Mouse (Mus musculus) lung, embryonic 14.5 days (tissue): Measurements from ENCODE around the gene Csnk2a1. TPM values are rescaled to one million over a fixed set of nuclear protein-coding genes. Genes with fewer than 3 reads are reported as not detected.

Experiments
- ATAC-seq: fragments of 200-750 bp; cut with Nextera tagmentation; 2 replicates; pipeline ENCODE4 v1.8.0; 2017; ENCODE audit warnings: mild to moderate bottlenecking, moderate TSS enrichment, moderate library complexity; ENCODE audit not compliant: insufficient read depth
- DNase-seq: peaks from one replicate; pipeline ENCODE4 v3.0.0-alpha.2; 2015
- H3K27ac ChIP-seq: fragments of 300-500 bp; sonication (generic); 2 replicates; pipeline ENCODE4 v1.5.1; 2014; ENCODE audit warnings: low read depth, mild to moderate bottlenecking, moderate library complexity
- H3K27me3 ChIP-seq: fragments of 300-500 bp; sonication (generic); 2 replicates; pipeline ENCODE4 v1.6.1; 2014; ENCODE audit warnings: low read length, control low read depth; ENCODE audit not compliant: insufficient read depth
- H3K36me3 ChIP-seq: fragments of 300-500 bp; sonication (generic); 2 replicates; pipeline ENCODE4 v1.6.1; 2014; ENCODE audit warnings: control low read depth; ENCODE audit not compliant: insufficient read depth
- H3K4me1 ChIP-seq: fragments of 300-500 bp; sonication (generic); 2 replicates; pipeline ENCODE4 v1.6.1; 2014; ENCODE audit warnings: antibody characterized with exemption, control low read depth; ENCODE audit not compliant: insufficient read depth
- H3K4me2 ChIP-seq: fragments of 300-500 bp; sonication (generic); 2 replicates; pipeline ENCODE4 v1.6.1; 2014; ENCODE audit warnings: mild to moderate bottlenecking
- H3K4me3 ChIP-seq: fragments of 300-500 bp; sonication (generic); 2 replicates; pipeline ENCODE4 v1.5.1; 2014; ENCODE audit warnings: low read depth, low read length
- H3K9ac ChIP-seq: fragments of 300-500 bp; sonication (generic); 2 replicates; pipeline ENCODE4 v1.6.1; 2014
- H3K9me3 ChIP-seq: fragments of 300-500 bp; sonication (generic); 2 replicates; pipeline ENCODE4 v1.6.1; 2016; ENCODE audit warnings: low read depth, low read length, control low read depth
- CTCF ChIP-seq: IDR thresholded peaks from 2 replicates; pipeline ENCODE4 v1.5.1; 2016; ENCODE audit warnings: antibody characterized with exemption, low read depth
- WGBS: fragments of 180-500 bp; shearing (Covaris S2); extraction: QIAGEN DNeasy Blood & Tissue Kit; methylation state at CpG from one replicate; pipeline ENCODE4 v1.1.7; 2014; 5-methylcytosine and 5-hydroxymethylcytosine counted together
- polyA plus RNA-seq: library from polyadenylated mRNA; unstranded; fragments of >200 nt; fragmentation: Nextera tagmentation; extraction: Ambion mirVana; gene quantifications from 2 replicates; pipeline ENCODE4 v1.2.1, GENCODE M21; 2014

Gene Csnk2a1
- 97.1 and 98.2 TPM in 2 replicates for polyA plus RNA-seq

- peak within 1 kb of the TSS; percentile 99 for H3K27ac ChIP-seq
- WGBS = 0% methylated on average over 55 of the region's 58 CpGs
- ATAC-seq = peak; percentile 96
- peak within 1 kb of the TSS; percentile 96 for H3K9ac ChIP-seq
- H3K4me3 ChIP-seq = peak within 1 kb of the TSS; percentile 83
- peak; percentile 96 for DNase-seq
- peak within 1 kb of the TSS; percentile 78 for H3K4me2 ChIP-seq
- H3K36me3 ChIP-seq = no peaks in the 10 kb centered on the region
- TF ChIP-seq CTCF = no peak
- no peaks in the 10 kb centered on the region for H3K27me3 ChIP-seq
- H3K9me3 ChIP-seq = no peaks in the 10 kb centered on the region
- H3K4me1 ChIP-seq = no peaks in the 10 kb centered on the region
Observed at GRCm38 (mm10) chr2:152226248-152227050, at the start of gene Csnk2a1. Gene Csnk2a1, plus strand, starts transcription at chr2:152226839.

- 20% methylated on average over 24 of the region's 24 CpGs for WGBS
- H3K27ac ChIP-seq = peak overlapping the region; percentile 36; the same call in 1 of the 2 replicates
- ATAC-seq = peak; percentile 40; the same call in 1 of the 2 replicates
- H3K4me3 ChIP-seq = no peak overlapping the region
- H3K9ac ChIP-seq = no peak overlapping the region
- no peaks in the 10 kb centered on the region for H3K4me1 ChIP-seq
- no peak for TF ChIP-seq CTCF
- H3K27me3 ChIP-seq = no peaks in the 10 kb centered on the region; the same call in 1 of the 2 replicates
- peak overlapping the region; percentile 37 for H3K4me2 ChIP-seq
- no peaks in the 10 kb centered on the region for H3K9me3 ChIP-seq
- peak; percentile 67 for DNase-seq
- H3K36me3 ChIP-seq = no peaks in the 10 kb centered on the region
Observed at GRCm38 (mm10) chr2:152177162-152177805, 49.4 kb upstream of the Csnk2a1 start.

- no peak overlapping the region for H3K4me2 ChIP-seq
- ATAC-seq (no peak), DNase-seq (no peak)
- WGBS = 70% methylated on average over 6 of the region's 6 CpGs
- no peaks in the 10 kb centered on the region for H3K36me3 ChIP-seq
- no peak overlapping the region for H3K9ac ChIP-seq
- no peaks in the 10 kb centered on the region for H3K4me1 ChIP-seq
- no peaks in the 10 kb centered on the region for H3K9me3 ChIP-seq
- no peak overlapping the region for H3K27ac ChIP-seq
- no peaks in the 10 kb centered on the region; the same call in 1 of the 2 replicates for H3K27me3 ChIP-seq
- H3K4me3 ChIP-seq = no peak overlapping the region
- TF ChIP-seq CTCF = no peak
Observed at GRCm38 (mm10) chr2:152177806-152178170, 48.9 kb upstream of the Csnk2a1 start.

- H3K4me1 ChIP-seq = no peaks in the 10 kb centered on the region
- no peak overlapping the region for H3K9ac ChIP-seq
- no peak overlapping the region for H3K27ac ChIP-seq
- ATAC-seq = no peak
- H3K4me3 ChIP-seq = no peak overlapping the region
- H3K4me2 ChIP-seq = no peak overlapping the region
- no peaks in the 10 kb centered on the region for H3K9me3 ChIP-seq
- 84% methylated on average over 3 of the region's 3 CpGs for WGBS
- no peak for DNase-seq
- H3K36me3 ChIP-seq = no peaks in the 10 kb centered on the region
- H3K27me3 ChIP-seq = no peaks in the 10 kb centered on the region; the same call in 1 of the 2 replicates
- TF ChIP-seq CTCF = no peak
Observed at GRCm38 (mm10) chr2:152178345-152178744, 48.3 kb upstream of the Csnk2a1 start.

- H3K36me3 ChIP-seq = no peaks in the 10 kb centered on the region
- no peak overlapping the region for H3K9ac ChIP-seq
- ATAC-seq = no peak
- no peaks in the 10 kb centered on the region for H3K9me3 ChIP-seq
- H3K27ac ChIP-seq = no peak overlapping the region
- DNase-seq = no peak
- 59% methylated on average over 2 of the region's 2 CpGs for WGBS
- H3K4me2 ChIP-seq = no peak overlapping the region
- H3K4me3 ChIP-seq = no peak overlapping the region
- no peaks in the 10 kb centered on the region; the same call in 1 of the 2 replicates for H3K27me3 ChIP-seq
- H3K4me1 ChIP-seq = no peaks in the 10 kb centered on the region
- no peak for TF ChIP-seq CTCF
Observed at GRCm38 (mm10) chr2:152179301-152179700, 47.3 kb upstream of the Csnk2a1 start.

GRCm38 (mm10) chr2:152180323-152180722, 46.3 kb upstream of the Csnk2a1 start:
- no peak for TF ChIP-seq CTCF
- 26% methylated on average over 6 of the region's 6 CpGs for WGBS
- H3K4me3 ChIP-seq = no peak overlapping the region
- H3K9me3 ChIP-seq = no peaks in the 10 kb centered on the region
- no peak overlapping the region for H3K9ac ChIP-seq
- no peaks in the 10 kb centered on the region for H3K36me3 ChIP-seq
- DNase-seq (peak; percentile 77), ATAC-seq (peak; percentile 91)
- H3K4me1 ChIP-seq = no peaks in the 10 kb centered on the region
- no peak overlapping the region for H3K27ac ChIP-seq
- no peak overlapping the region for H3K4me2 ChIP-seq
- no peaks in the 10 kb centered on the region; the same call in 1 of the 2 replicates for H3K27me3 ChIP-seq

- TF ChIP-seq CTCF = no peak
Observed at GRCm38 (mm10) chr2:152187132-152187531, 39.5 kb upstream of the Csnk2a1 start.

More at GRCm38 (mm10) chr2:152187132-152187531, 39.5 kb upstream of the Csnk2a1 start:
- no peaks in the 10 kb centered on the region for H3K36me3 ChIP-seq
- no peaks in the 10 kb centered on the region for H3K4me1 ChIP-seq
- no peak for DNase-seq
- H3K9me3 ChIP-seq = no peaks in the 10 kb centered on the region
- H3K4me2 ChIP-seq = no peak overlapping the region
- H3K9ac ChIP-seq = no peak overlapping the region
- H3K27ac ChIP-seq = no peak overlapping the region
- WGBS = 70% methylated on average over 5 of the region's 5 CpGs
- H3K27me3 ChIP-seq = no peaks in the 10 kb centered on the region
- no peak for ATAC-seq
- H3K4me3 ChIP-seq = no peak overlapping the region
